Mouse (Mus musculus): ENCODE measurements around the gene Calhm3. TPM values are rescaled to one million over a fixed set of nuclear protein-coding genes. Genes with fewer than 3 reads are reported as not detected.

The Calhm3 gene
- polyA plus RNA-seq, 1 experiment: not detected

DNA sequence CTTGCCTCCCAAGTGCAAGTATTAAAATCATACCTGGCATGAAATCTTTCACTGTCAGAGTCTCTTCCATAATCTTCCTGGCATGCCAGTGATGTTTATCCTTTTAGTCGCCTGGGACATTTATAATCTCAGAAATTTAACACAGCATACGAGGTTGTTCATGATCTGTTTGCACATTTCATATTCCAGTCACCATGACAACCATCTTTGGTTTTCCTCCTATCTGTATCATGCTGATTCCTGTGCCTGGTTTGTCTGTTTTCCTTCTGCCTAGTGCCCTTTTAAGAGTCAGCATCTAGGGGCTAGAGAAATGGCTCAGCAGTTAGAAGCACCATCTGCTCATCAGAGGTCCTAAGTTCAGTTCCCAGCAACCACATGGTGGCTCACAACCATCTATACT, 38.9 kb downstream of the Calhm3 start:
- DNase-seq (ENCODE audit: low read depth): no peak

DNA sequence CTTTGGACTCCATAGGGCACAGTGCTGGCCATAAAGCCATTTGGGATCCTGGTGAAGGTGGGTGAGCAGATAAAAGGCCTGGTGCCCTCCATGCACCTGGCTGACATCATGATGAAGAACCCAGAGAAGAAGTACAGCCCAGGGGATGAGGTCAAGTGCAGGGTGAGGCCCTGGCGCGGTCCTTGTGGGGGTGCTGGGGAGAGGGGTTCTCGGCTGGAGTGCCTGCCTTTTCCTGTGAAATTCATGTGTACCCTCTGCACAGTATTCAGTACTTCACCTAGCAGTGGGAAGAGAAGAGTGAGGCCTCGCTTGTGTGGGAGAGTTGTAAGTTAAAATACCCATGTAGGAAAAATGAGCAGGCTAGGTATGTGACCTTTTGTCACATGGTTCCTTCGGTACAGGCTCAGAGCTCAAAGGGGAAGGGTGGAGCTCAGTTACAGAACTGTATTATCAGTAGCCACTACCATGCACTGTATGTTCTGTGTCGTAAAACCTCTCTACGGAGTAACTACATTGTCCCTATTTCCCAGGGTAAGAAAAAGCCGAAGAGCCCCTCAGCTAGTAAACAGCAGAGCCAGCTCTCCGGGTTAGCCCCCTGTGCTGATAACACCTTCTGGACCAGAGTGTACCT, 52.8 kb downstream of the Calhm3 start:
- no peak for DNase-seq (ENCODE audit: low read depth)

Other genes starting within 250 kb of the Calhm3 start
- 1.1 and 1.6 TPM in 2 replicates for gene Ina, start 143.1 kb downstream of the Calhm3 start, polyA plus RNA-seq (2012; rRNA removed)
- gene Nt5c2, start 142.6 kb downstream of the Calhm3 start, polyA plus RNA-seq (2012; rRNA removed): 18.3 and 19.7 TPM in 2 replicates
- gene Pcgf6, start 106.9 kb downstream of the Calhm3 start, polyA plus RNA-seq (2012; rRNA removed): 8.5 and 9.3 TPM in 2 replicates
- 1.6 and 1.8 TPM in 2 replicates for gene Taf5, start 90.0 kb downstream of the Calhm3 start, polyA plus RNA-seq (2012; rRNA removed)
- 120 and 168 TPM in 2 replicates for gene Usmg5, start 67.1 kb downstream of the Calhm3 start, polyA plus RNA-seq (2012; rRNA removed)
- 8.5 and 9.4 TPM in 2 replicates for gene Pdcd11, start 67.0 kb downstream of the Calhm3 start, polyA plus RNA-seq (2012; rRNA removed)
- 7.5 and 8.2 TPM in 2 replicates for gene Calhm2, start 19.5 kb downstream of the Calhm3 start, polyA plus RNA-seq (2012; rRNA removed)
- not detected in 2 replicates for gene Calhm1, start 13.5 kb downstream of the Calhm3 start, polyA plus RNA-seq (2012; rRNA removed)
- 4.6 and 5.0 TPM in 2 replicates for gene Neurl1a, start 21.1 kb upstream of the Calhm3 start, polyA plus RNA-seq (2012; rRNA removed)

Data from gonadal fat pad, adult 2 months (tissue).